Mouse (Mus musculus) testis, adult 2 months (tissue): ENCODE data around the gene Deup1. TPM values are rescaled to one million over a fixed set of nuclear protein-coding genes. Genes with fewer than 3 reads are reported as not detected.

Experiments used
- H3K27ac ChIP-seq: fragments of 200-500 bp; 2 replicates; pipeline ENCODE4 v1.5.1; 2012; ENCODE audit warnings: low read depth, low read length; ENCODE audit not compliant: control insufficient read depth, insufficient read depth
- H3K27me3 ChIP-seq: fragments of 200-500 bp; 2 replicates; pipeline ENCODE4 v1.6.1; 2012; ENCODE audit warnings: mild to moderate bottlenecking, low read length, moderate library complexity; ENCODE audit not compliant: control insufficient read depth, insufficient read depth
- H3K36me3 ChIP-seq: fragments of 200-500 bp; 2 replicates; pipeline ENCODE4 v1.6.1; 2012; ENCODE audit warnings: mild to moderate bottlenecking, low read length; ENCODE audit not compliant: control insufficient read depth, insufficient read depth
- H3K4me1 ChIP-seq: fragments of 200-500 bp; 2 replicates; pipeline ENCODE4 v1.6.1; 2012; ENCODE audit warnings: low read length; ENCODE audit not compliant: control insufficient read depth, insufficient read depth
- H3K4me3 ChIP-seq: fragments of 200-500 bp; 2 replicates; pipeline ENCODE4 v1.5.1; 2012; ENCODE audit warnings: low read depth, mild to moderate bottlenecking, low read length, moderate library complexity, mixed read lengths; ENCODE audit not compliant: control insufficient read depth
- CTCF ChIP-seq: fragments of 200-500 bp; IDR thresholded peaks from 2 replicates; pipeline ENCODE4 v1.5.1; 2012; ENCODE audit warnings: low read depth, mild to moderate bottlenecking, inconsistent platforms, low read length, moderate library complexity; ENCODE audit not compliant: control insufficient read depth, insufficient read depth, insufficient replicate concordance
- POLR2A ChIP-seq: fragments of 200-500 bp; IDR thresholded peaks from 2 replicates; pipeline ENCODE4 v1.6.1; 2012; ENCODE audit warnings: low read depth, mild to moderate bottlenecking, inconsistent platforms, low read length, moderate library complexity; ENCODE audit not compliant: control insufficient read depth
- polyA plus RNA-seq: library from polyadenylated mRNA; depleted of rRNA; stranded (reverse); fragments of >200 nt; gene quantifications from 2 replicates; pipeline ENCODE4 v1.2.3, GENCODE M21; 2012

Deup1 gene
- polyA plus RNA-seq, 1 experiment = 78.6 TPM

DNA sequence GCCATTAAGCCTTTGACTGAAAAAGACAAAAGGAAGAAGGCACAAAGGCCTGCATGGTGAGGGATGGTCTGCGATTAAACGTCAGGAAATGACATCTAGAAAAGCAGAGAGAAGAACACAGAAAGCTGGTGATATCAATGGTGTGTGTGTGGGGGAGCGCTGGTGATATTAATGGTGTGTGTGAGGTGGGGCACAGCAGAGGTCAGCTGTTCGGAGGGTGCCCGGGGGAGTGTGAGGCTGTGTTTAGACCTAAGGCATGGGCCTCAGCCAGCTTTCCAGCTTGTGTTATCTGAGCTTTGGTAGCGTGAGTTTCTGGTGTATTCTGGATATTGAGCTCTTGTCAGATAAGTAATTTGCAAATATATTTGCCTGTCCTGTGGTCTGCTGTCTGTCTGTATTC is 11.3 kb downstream of the Deup1 start:
- Histone ChIP-seq H3K4me3 (no peak overlapping the region), H3K4me1 (no peaks in the 10 kb centered on the region), H3K27me3 (no peaks in the 10 kb centered on the region), H3K27ac (no peak overlapping the region), H3K36me3 (no peaks in the 10 kb centered on the region)
- no peak for TF ChIP-seq POLR2A
- no peak for TF ChIP-seq CTCF

DNA sequence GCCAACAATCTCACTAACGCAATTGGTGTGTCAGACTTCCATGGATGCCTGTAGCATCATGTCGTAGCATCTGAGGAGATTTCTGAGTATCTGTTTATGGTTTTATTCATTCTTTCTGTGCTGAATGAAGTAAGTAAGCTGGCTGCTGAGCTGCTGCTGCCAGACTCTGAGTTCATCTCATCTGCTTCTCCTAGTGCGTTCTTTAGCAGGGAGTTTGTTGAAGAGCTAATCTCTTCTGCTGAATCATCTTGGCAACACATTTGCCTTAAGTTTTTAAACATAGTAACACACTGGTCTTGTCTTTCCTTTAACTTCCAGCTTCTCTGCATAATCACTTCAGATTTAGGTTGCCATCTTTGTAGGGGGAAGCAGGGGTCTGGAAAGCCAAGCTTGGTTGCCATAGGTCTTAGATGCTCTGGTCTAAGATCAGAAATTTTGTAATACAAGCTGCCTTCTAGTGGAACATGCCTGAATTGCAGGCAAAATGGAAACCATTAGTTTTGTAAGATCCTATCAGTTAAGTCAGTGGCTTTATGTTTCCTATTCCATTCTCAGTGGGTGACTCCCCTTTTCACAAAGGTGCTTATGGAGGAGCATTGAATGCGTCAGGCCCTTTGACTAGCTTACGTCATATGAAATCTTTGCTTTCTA is 18.3 kb downstream of the Deup1 start:
- H3K27me3 ChIP-seq = no peaks in the 10 kb centered on the region
- no peaks in the 10 kb centered on the region; the same call in 1 of the 2 replicates for H3K4me1 ChIP-seq
- TF ChIP-seq POLR2A (no peak), CTCF (no peak)
- no peak overlapping the region for H3K27ac ChIP-seq
- no peaks in the 10 kb centered on the region for H3K36me3 ChIP-seq
- no peak overlapping the region; the same call in 1 of the 2 replicates for H3K4me3 ChIP-seq

DNA sequence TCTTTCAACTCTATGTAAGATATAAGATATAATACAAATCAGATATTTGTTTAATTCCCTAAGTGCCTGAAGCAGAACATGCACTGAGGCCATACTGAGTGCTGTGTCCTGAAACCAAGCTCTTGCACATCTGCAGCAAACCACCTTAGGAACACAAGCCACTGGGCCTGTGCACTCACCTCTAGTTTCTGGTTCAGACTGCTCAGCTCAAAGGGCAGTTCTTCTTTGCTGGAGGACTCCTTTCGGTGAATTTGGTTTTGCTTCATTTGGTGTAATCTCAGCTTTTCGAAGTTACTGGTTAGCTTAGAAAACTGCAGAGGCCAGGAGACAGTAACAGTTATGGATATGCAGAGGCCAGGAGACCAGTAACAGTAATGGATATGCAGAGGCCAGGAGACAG is 20.1 kb downstream of the Deup1 start:
- H3K27ac ChIP-seq = no peak overlapping the region
- TF ChIP-seq CTCF (no peak), POLR2A (no peak)
- H3K36me3 ChIP-seq = no peaks in the 10 kb centered on the region
- H3K4me1 ChIP-seq = no peaks in the 10 kb centered on the region; the same call in 1 of the 2 replicates
- H3K4me3 ChIP-seq = no peak overlapping the region
- H3K27me3 ChIP-seq = no peaks in the 10 kb centered on the region

DNA sequence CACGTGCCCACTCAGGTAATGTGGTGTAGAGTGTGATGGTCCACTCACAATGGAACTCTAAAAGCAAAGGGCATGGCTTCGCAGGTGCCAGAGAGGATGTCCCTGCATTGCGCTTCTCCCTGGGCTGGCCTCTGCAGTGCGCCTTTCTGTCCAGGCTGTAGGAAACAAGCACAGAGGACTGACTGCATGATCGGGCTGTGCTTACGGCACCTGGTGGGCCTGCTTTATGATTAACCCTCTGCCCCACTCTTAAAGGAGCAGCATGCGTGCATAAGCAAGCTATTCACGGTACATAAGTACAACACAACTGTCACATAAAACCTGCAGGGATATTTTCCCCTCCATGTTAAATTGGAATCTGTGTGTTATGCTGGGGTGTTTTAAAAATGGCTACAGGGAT is 24.6 kb downstream of the Deup1 start:
- TF ChIP-seq CTCF = no peak
- TF ChIP-seq POLR2A = no peak
- no peak overlapping the region for H3K4me3 ChIP-seq
- H3K4me1 ChIP-seq = no peaks in the 10 kb centered on the region; the same call in 1 of the 2 replicates
- H3K36me3 ChIP-seq = no peaks in the 10 kb centered on the region
- H3K27me3 ChIP-seq = no peaks in the 10 kb centered on the region
- H3K27ac ChIP-seq = no peak overlapping the region

DNA sequence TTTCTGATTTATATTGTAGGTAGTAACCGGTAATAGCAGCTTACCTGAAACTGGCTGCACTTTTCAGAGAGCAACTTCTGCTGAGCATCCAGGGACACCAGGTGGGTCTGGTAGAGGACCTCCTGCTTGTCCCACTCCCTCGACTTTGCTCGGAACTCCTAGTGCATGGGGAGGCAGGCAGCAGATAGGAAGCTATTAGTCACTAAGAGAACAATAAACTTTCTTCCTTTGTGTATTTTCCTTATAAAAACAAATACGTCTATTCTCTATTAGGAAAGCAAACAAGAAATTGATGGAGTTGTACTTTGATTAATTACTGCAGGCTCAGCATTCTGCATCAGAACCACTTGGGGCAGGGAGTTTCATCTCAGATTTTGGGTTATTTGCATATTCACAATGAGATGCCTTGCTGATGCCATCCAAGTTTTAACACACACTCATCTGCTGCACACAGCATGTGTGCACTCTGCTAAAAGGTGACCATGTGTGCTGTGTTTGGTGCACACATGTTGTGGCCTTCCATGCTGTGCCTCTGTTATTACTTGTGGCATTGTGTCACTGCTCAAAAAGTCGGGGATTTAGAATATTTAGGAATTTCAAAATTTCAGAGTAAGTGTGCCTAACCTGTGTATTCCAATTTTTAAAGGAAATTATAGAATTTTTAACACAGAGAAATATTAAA is 26.7 kb downstream of the Deup1 start:
- no peak for TF ChIP-seq POLR2A
- TF ChIP-seq CTCF = no peak
- H3K4me3 ChIP-seq = no peak overlapping the region

DNA sequence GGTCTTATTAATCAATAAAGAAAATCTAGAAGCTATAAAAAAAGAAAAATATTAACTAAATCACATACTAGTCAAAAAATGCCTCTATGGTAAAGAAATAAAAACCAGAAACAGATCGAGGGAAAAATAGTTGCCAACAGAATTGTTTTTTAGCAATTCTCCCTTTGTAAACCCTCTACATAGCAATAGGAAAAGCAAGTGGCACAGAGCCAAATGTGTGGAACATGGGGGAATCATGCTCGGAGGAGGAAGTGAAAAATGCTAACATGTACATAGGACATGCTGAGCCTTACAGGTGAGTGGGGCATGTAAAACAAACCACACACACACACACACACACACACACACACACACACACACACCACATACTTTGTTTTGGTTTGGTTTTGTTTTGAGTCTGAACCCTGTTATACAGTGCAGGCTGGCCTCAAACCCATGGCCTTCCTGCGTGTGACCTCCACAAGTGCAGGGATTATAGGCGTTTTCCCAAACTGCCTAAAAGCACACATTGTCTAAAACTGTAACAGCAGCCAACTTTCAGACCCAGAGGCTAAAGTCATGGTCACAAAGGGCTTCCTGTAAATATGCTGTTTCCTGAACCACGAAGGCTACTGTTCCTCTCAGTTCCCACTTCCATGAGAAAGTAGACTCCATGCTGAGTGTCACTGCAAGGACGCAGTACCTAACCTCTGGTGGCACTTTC is 27.4 kb downstream of the Deup1 start:
- Histone ChIP-seq H3K27me3 (no peaks in the 10 kb centered on the region), H3K4me1 (no peaks in the 10 kb centered on the region; the same call in 1 of the 2 replicates), H3K27ac (no peak overlapping the region), H3K4me3 (no peak overlapping the region), H3K36me3 (no peaks in the 10 kb centered on the region)
- TF ChIP-seq CTCF (no peak), POLR2A (no peak)

More for the DNA sequence above, 26.7 kb downstream of the Deup1 start:
- H3K27me3 ChIP-seq = no peaks in the 10 kb centered on the region
- H3K36me3 ChIP-seq = no peaks in the 10 kb centered on the region
- H3K4me1 ChIP-seq = no peaks in the 10 kb centered on the region; the same call in 1 of the 2 replicates
- no peak overlapping the region for H3K27ac ChIP-seq

DNA sequence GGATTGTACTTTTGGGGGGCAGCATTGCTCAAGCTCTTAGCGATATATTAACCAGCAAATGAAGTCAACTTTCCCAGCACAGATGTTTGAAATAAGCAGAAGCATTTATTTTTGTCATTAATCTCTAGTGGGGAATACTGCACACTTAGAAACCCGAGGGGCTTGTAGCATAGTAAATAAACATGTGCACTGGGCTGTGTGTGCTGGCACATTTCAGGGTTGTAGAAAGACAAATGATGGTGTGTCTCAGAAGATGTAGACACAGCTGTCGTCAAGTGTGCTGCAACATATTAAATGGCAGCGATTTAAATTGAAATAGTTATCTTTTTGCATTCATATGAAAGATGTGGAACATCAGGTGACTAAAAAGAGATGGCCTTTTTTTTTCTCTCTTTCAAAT is 31.1 kb downstream of the Deup1 start:
- no peak overlapping the region for H3K4me3 ChIP-seq
- H3K36me3 ChIP-seq = no peaks in the 10 kb centered on the region
- no peaks in the 10 kb centered on the region for H3K4me1 ChIP-seq
- no peaks in the 10 kb centered on the region for H3K27me3 ChIP-seq
- no peak overlapping the region for H3K27ac ChIP-seq
- TF ChIP-seq POLR2A (no peak), CTCF (no peak)
